Mouse (Mus musculus) intestine, postnatal 0 days (tissue): ENCODE measurements around the gene Tdp1. TPM values are rescaled to one million over a fixed set of nuclear protein-coding genes. Genes with fewer than 3 reads are reported as not detected.

Experiments used
- ATAC-seq: fragments of 200-750 bp; cut with Nextera tagmentation; 2 replicates; pipeline ENCODE4 v1.8.0; 2017; ENCODE audit warnings: mild to moderate bottlenecking, moderate TSS enrichment, moderate library complexity
- H3K27ac ChIP-seq: fragments of 300-500 bp; sonication (generic); 2 replicates; pipeline ENCODE4 v1.5.1; 2014; ENCODE audit warnings: mild to moderate bottlenecking, low read depth, low read length, moderate library complexity
- H3K27me3 ChIP-seq: fragments of 300-500 bp; sonication (generic); replicated peaks from 2 replicates; pipeline ENCODE4 v1.6.1; 2014; ENCODE audit warnings: low read length, mixed read lengths; ENCODE audit not compliant: control insufficient read depth, insufficient read depth
- H3K36me3 ChIP-seq: fragments of 300-500 bp; sonication (generic); 2 replicates; pipeline ENCODE4 v1.6.1; 2014; ENCODE audit warnings: mild to moderate bottlenecking, moderate library complexity; ENCODE audit not compliant: control insufficient read depth, insufficient read depth
- H3K4me1 ChIP-seq: fragments of 300-500 bp; sonication (generic); replicated peaks from 2 replicates; pipeline ENCODE4 v1.6.1; 2014; ENCODE audit warnings: antibody characterized with exemption, low read length, mixed read lengths; ENCODE audit not compliant: control insufficient read depth, insufficient read depth
- H3K4me2 ChIP-seq: fragments of 300-500 bp; sonication (generic); replicated peaks from 2 replicates; pipeline ENCODE4 v1.6.1; 2014; ENCODE audit warnings: low read depth, mild to moderate bottlenecking, moderate library complexity
- H3K4me3 ChIP-seq: fragments of 300-500 bp; sonication (generic); 2 replicates; pipeline ENCODE4 v1.5.1; 2014; ENCODE audit warnings: low read depth, low read length
- H3K9ac ChIP-seq: fragments of 300-500 bp; sonication (generic); 2 replicates; pipeline ENCODE4 v1.6.1; 2014; ENCODE audit warnings: mild to moderate bottlenecking, low read depth, low read length
- H3K9me3 ChIP-seq: fragments of 300-500 bp; sonication (generic); 2 replicates; pipeline ENCODE4 v1.6.1; 2016; ENCODE audit warnings: mixed run types; ENCODE audit not compliant: control insufficient read depth
- CTCF ChIP-seq: sonication (generic); IDR thresholded peaks from 2 replicates; pipeline ENCODE4 v1.5.1; 2016; ENCODE audit warnings: low read depth, mild to moderate bottlenecking, control low read depth, antibody characterized with exemption, moderate library complexity
- WGBS: fragments of 180-500 bp; shearing (Covaris S2); extraction: QIAGEN DNeasy Blood & Tissue Kit; methylation state at CpG from one replicate; pipeline ENCODE4 v1.1.7; 2014; 5-methylcytosine and 5-hydroxymethylcytosine counted together
- polyA plus RNA-seq: library from polyadenylated mRNA; unstranded; fragments of >200 nt; fragmentation: Nextera tagmentation; extraction: Ambion mirVana; gene quantifications from 2 replicates; pipeline ENCODE4 v1.2.1, GENCODE M21; 2015

Gene Tdp1
- polyA plus RNA-seq, 1 experiment from 2014 or later: 9.6 TPM

DNA sequence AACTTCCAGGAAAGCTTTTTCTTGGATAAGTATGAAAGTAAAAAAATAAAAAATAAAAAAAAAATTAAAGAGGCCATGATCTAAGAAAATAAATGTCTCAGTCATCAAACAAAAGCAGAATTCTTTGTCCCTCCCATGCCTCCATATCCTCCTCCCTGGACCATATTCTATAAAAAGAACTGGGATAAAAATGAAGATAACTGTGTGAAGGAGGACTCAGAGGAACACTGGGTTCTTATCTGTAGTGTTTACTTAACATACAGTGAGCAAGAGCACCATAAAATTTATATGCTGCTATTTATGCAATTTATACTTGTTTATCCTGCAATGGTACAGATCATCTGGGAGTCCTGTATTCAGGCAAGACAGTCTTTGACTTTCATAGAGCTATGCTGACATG, 19.7 kb upstream of the Tdp1 start:
- Histone ChIP-seq H3K9ac (no peak overlapping the region), H3K9me3 (no peaks in the 10 kb centered on the region), H3K4me1 (no peaks in the 10 kb centered on the region), H3K27ac (no peak overlapping the region), H3K4me2 (no peak overlapping the region), H3K36me3 (no peaks in the 10 kb centered on the region), H3K27me3 (no peaks in the 10 kb centered on the region), H3K4me3 (no peak overlapping the region)
- ATAC-seq: no peak
- TF ChIP-seq CTCF: no peak

DNA sequence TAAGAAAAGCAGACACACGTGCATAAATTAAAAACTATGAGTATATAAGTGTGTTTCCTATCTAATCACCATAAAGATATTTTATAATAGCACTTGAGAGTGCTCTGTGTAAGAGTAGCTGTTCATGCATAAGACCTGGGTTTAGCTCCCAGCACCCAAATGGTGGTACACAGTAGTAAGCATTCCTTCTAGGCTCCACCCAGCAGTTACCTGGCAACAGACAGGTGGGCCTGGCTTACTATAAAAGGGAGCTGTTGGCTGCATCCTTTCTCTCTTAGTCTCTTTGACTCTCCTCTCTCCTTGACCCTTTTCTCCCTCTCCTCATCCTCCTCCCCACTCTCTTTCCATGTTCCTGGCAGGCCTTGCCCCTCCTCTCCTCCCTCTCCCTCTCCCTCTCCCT, 15.5 kb upstream of the Tdp1 start:
- Histone ChIP-seq H3K4me3 (no peak overlapping the region), H3K9me3 (no peaks in the 10 kb centered on the region), H3K4me1 (no peaks in the 10 kb centered on the region), H3K27me3 (no peaks in the 10 kb centered on the region), H3K36me3 (no peaks in the 10 kb centered on the region), H3K4me2 (no peak overlapping the region), H3K27ac (no peak overlapping the region), H3K9ac (no peak overlapping the region)
- ATAC-seq: no peak
- TF ChIP-seq CTCF: no peak
- 85% methylated on average over 1 of the region's 1 CpGs for WGBS

DNA sequence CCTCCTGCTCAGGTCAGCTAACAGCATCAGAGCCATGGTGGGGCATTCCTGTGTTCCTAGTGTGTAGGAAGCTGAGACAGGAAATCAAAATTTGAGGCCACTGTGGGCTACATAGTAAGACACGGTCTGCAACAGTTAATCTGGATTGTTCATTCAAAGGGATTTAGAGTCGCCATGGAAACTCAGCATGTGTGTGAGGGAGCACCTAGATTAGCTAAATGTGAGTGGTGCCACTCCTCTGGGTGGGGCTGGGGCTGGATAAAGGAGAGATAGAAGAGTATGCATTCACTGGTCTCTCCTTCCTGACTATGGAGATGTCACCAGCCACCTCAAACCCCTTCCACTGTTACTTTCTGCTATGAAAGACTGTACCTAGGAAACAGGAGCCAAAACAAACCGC, 10.9 kb upstream of the Tdp1 start:
- Histone ChIP-seq H3K27me3 (no peaks in the 10 kb centered on the region), H3K4me3 (no peak overlapping the region), H3K36me3 (no peaks in the 10 kb centered on the region), H3K4me2 (no peak overlapping the region), H3K9ac (no peak overlapping the region), H3K4me1 (no peaks in the 10 kb centered on the region), H3K9me3 (no peaks in the 10 kb centered on the region), H3K27ac (no peak overlapping the region)
- TF ChIP-seq CTCF: no peak
- ATAC-seq: no peak
- WGBS: 57% methylated on average over 3 of the region's 3 CpGs

DNA sequence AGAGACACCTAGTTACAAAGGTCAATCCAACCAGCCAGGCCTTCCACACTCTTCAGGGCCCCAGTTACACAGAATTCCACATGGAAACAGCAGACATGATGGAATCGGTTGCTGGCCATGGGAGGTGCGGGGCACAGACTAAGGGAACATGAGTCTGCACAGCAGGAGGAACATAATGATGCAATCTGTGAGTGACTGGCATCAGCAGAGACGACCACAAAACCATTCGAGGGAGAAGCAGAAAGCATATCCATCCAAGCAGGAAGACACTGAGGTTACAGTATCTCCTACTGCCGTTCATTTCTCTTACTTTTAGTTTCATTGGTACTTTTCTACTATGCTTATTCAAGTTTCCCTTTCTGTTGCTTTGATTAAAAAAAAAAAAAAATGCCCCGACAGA, 9.7 kb upstream of the Tdp1 start:
- Histone ChIP-seq H3K9me3 (no peaks in the 10 kb centered on the region), H3K4me1 (no peaks in the 10 kb centered on the region), H3K27ac (no peak overlapping the region), H3K9ac (no peak overlapping the region), H3K27me3 (no peaks in the 10 kb centered on the region), H3K4me2 (no peak overlapping the region), H3K4me3 (no peak overlapping the region), H3K36me3 (no peaks in the 10 kb centered on the region)
- no peak for ATAC-seq
- TF ChIP-seq CTCF: no peak
- WGBS: 84% methylated on average over 6 of the region's 6 CpGs

DNA sequence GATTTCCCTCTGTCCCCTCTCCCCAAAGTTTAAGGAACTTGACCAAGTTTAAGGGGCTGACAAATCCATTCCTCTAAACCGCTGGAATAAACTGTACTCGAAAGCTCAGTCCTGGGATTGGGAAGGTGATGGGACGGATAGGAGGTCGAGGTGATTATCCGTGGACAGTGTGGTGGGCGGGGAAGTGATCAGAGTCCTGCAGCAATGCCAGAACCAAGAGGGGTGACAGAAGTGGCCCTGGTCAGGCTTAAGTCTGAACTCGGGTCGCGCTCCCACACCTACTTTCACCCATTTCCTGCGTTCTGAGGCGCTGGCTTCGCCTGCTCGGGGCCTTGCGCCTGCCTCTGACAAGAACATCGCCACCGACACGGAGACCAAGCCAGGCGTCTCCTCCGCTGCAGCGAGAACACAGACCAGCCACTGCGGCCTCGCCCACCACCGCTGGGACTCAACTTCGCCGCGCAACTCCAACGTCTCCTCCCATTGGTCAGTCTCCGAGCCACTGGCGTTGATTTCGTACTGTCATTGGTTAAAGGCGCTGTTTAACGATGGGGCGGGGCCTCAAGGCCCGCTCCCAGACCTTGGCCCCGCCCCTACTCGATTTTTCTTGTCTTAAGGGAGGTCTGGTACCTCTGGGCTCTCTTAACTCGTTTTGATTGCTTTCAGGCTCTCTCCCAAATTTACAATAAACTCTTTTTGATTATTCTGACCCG, 1.2 kb upstream of the Tdp1 start:
- no peaks in the 10 kb centered on the region for H3K27me3 ChIP-seq
- peak; percentile 11; the same call in 1 of the 2 replicates for TF ChIP-seq CTCF
- under 1% methylated on average over 38 of the region's 38 CpGs for WGBS
- H3K9ac ChIP-seq: peak overlapping the region; percentile 40
- no peaks in the 10 kb centered on the region for H3K4me1 ChIP-seq
- peak; percentile 94 for ATAC-seq
- no peaks in the 10 kb centered on the region for H3K9me3 ChIP-seq
- H3K4me3 ChIP-seq: peak overlapping the region; percentile 88
- H3K36me3 ChIP-seq: 0 out of 2 replicates have a peak, but pooled peaks cover 4% of the 10 kb centered on the region
- peak overlapping the region; percentile 95 for H3K4me2 ChIP-seq
- no peak overlapping the region for H3K27ac ChIP-seq

DNA sequence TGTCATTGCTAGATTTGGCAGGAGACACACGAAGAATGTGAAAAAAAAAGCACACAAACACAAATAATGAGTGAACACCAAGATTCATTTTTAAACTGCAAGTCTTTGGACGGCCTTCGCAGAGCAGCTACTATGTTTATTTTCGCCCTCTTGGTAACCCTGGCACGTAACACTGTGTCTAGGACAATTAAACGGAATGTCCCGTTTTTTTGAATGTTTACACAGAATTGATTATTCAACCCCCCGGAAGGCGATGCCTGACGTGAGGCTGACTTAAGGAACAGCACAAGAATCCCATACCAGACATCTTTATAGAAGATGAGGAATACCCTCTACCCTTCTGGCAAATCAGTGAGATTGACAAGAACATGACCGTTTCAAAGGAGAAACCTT, 608 bp upstream of the Tdp1 start:
- WGBS: under 1% methylated on average over 11 of the region's 11 CpGs
- peak overlapping the region; percentile 57; the same call in 1 of the 2 replicates for H3K27ac ChIP-seq
- 0 out of 2 replicates have a peak, but pooled peaks cover 4% of the 10 kb centered on the region for H3K36me3 ChIP-seq
- H3K4me1 ChIP-seq: no peaks in the 10 kb centered on the region
- no peak for TF ChIP-seq CTCF
- no peaks in the 10 kb centered on the region for H3K27me3 ChIP-seq
- H3K9ac ChIP-seq: peak overlapping the region; percentile 40
- peak overlapping the region; percentile 95 for H3K4me2 ChIP-seq
- H3K9me3 ChIP-seq: no peaks in the 10 kb centered on the region
- peak; percentile 22; the same call in 1 of the 2 replicates for ATAC-seq
- H3K4me3 ChIP-seq: peak overlapping the region; percentile 88
